Mouse (Mus musculus) megakaryocyte, embryonic 14.5 days (primary cell): ENCODE data around the gene Ddx59.

ENCODE experiments used
- FLI1 ChIP-seq: IDR thresholded peaks from 2 replicates; pipeline ENCODE4 v1.6.1; 2012; ENCODE audit warnings: low read length, inconsistent platforms, mixed read lengths
- GATA1 ChIP-seq: IDR thresholded peaks from 3 replicates; pipeline ENCODE4 v1.6.1; 2012; ENCODE audit warnings: mixed read lengths, low read length, inconsistent platforms, borderline replicate concordance

DNA sequence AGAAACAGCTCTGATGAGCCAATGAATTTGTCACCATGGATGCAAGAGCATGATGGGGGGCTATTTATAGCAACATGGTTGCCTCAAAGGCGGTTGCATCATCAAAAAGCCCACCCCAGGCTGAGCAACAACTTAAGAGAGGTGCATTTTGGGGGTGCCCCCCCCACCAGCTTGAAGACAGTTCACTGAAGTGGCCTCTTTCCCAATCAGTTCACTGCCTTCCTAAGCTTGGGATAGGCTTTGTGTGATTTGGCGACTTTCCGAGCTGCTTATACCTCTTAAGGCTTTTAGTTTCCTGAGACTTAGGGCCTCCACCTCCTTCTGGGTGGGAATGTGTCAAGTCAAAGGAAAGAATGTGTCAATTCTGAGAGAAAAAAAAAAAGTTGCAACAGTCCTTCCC is 49.1 kb upstream of the Ddx59 start:
- TF ChIP-seq GATA1 (no peak), FLI1 (no peak)
